Comparison of ENCODE assay signal across 20 mouse cellular contexts in genomic region chr3:102266136-102266535, GRCm38 (mm10).
DNase-seq lines count a peak whose midpoint lies in the region; ATAC-seq lines count a peak whose summit lies in the region.
"Had no signal": no experiment of that assay in that cellular context is flagged by ENCODE, and none has a peak within 500 bp of the region (broad histone marks: within the 10 kb centered on the region; RNA-seq: fewer than 3 reads in every experiment).

No protein-coding gene starts in this region.

- intact Hi-C loops in gastrocnemius, postnatal 14 days (cut with DNase I; ENCODE audit: low total_unique reads): no loop called here

- no peak overlapping the region for H3K9ac ChIP-seq in embryonic facial prominence, embryonic 14.5 days (ENCODE audit: low read depth, low read length)
- H3K9ac ChIP-seq in limb, embryonic 11.5 days (ENCODE audit: low read length): no peak overlapping the region
- no peak overlapping the region for H3K9ac ChIP-seq in hindbrain, embryonic 16.5 days (ENCODE audit: low read depth, low read length)
- H3K9ac ChIP-seq: embryonic facial prominence, embryonic 15.5 days; heart, embryonic 13.5 days; hindbrain, embryonic 15.5 days had no signal

- WGBS in embryonic facial prominence, embryonic 14.5 days: 34% methylated on average over 9 of the region's 9 CpGs
- WGBS in limb, embryonic 11.5 days: 57% methylated on average over 9 of the region's 9 CpGs
- WGBS in hindbrain, embryonic 16.5 days: 76% methylated on average over 9 of the region's 9 CpGs

- H3K4me3 ChIP-seq in embryonic facial prominence, embryonic 14.5 days (ENCODE audit: low read depth, low read length): no peak overlapping the region
- H3K4me3 ChIP-seq in limb, embryonic 11.5 days (ENCODE audit: low read depth, low read length): no peak overlapping the region
- H3K4me3 ChIP-seq in hindbrain, embryonic 16.5 days (ENCODE audit: low read length): no peak overlapping the region
- H3K4me3 ChIP-seq: embryonic facial prominence, embryonic 15.5 days; erythroblast, embryonic 14.5 days; forebrain, embryonic 10.5 days; heart, embryonic 13.5 days; hindbrain, embryonic 15.5 days had no signal

- peak; percentile 31; the same call in 1 of the 2 replicates for ATAC-seq in embryonic facial prominence, embryonic 14.5 days (ENCODE audit: low read depth)
- ATAC-seq in limb, embryonic 11.5 days (ENCODE audit: insufficient number of reproducible peaks, low FRiP score, low TSS enrichment, low read depth): no peak
- no peak for ATAC-seq in hindbrain, embryonic 16.5 days
- ATAC-seq: forebrain, embryonic 14.5 days; inflammation-experienced regulatory T-cells, adult 6 months; intestine, postnatal 0 days had no signal

- no peak overlapping the region for H3K27ac ChIP-seq in embryonic facial prominence, embryonic 14.5 days (replicated peaks; ENCODE audit: low read depth, low read length)
- H3K27ac ChIP-seq in limb, embryonic 11.5 days (replicated peaks; ENCODE audit: low read depth, low read length): no peak overlapping the region
- H3K27ac ChIP-seq in hindbrain, embryonic 16.5 days (ENCODE audit: low read depth, low read length): no peak overlapping the region
- H3K27ac ChIP-seq: embryonic facial prominence, embryonic 15.5 days; forebrain, embryonic 10.5 days; heart, embryonic 13.5 days; hindbrain, embryonic 15.5 days had no signal

- peak; percentile 11 for DNase-seq in gastrocnemius, adult 8-10 months (ENCODE audit: low spot score in 2 of 2)
- no peak for DNase-seq in gastrocnemius, postnatal 14 days
- peak; percentile 56 for DNase-seq in embryonic facial prominence, embryonic 14.5 days (ENCODE audit: low spot score)
- peak; percentile 28 for DNase-seq in limb, embryonic 11.5 days (ENCODE audit: low spot score)
- DNase-seq in spleen, postnatal 4 days (ENCODE audit: low spot score in 2 of 2): no peak
- no peak for DNase-seq in urinary bladder, postnatal 36 days (ENCODE audit: low spot score in 2 of 2)
- DNase-seq: adrenal gland, adult 2 months; adrenal gland, postnatal 25 days; cerebellum, adult 2 months; cerebellum, postnatal 10 days; heart, postnatal 36 days had no signal

- no peak overlapping the region for H3K4me2 ChIP-seq in embryonic facial prominence, embryonic 14.5 days (ENCODE audit: low read depth, low read length)
- no peak overlapping the region for H3K4me2 ChIP-seq in limb, embryonic 11.5 days (ENCODE audit: low read depth, severe bottlenecking)
- no peak overlapping the region for H3K4me2 ChIP-seq in hindbrain, embryonic 16.5 days (ENCODE audit: low read length)
- H3K4me2 ChIP-seq: embryonic facial prominence, embryonic 15.5 days; heart, embryonic 13.5 days; hindbrain, embryonic 15.5 days had no signal

- no peaks in the 10 kb centered on the region for H3K36me3 ChIP-seq in embryonic facial prominence, embryonic 14.5 days (ENCODE audit: control insufficient read depth, insufficient read depth, low read length)
- H3K36me3 ChIP-seq in limb, embryonic 11.5 days (ENCODE audit: control insufficient read depth, insufficient read depth, low read length): no peaks in the 10 kb centered on the region
- no peaks in the 10 kb centered on the region for H3K36me3 ChIP-seq in hindbrain, embryonic 16.5 days (ENCODE audit: control insufficient read depth, insufficient read depth, low read length)
- H3K36me3 ChIP-seq: embryonic facial prominence, embryonic 15.5 days; forebrain, embryonic 10.5 days; heart, embryonic 13.5 days; hindbrain, embryonic 15.5 days had no signal

- H3K27me3 ChIP-seq in embryonic facial prominence, embryonic 14.5 days (replicated peaks; ENCODE audit: control insufficient read depth, insufficient read depth, low read length): no peaks in the 10 kb centered on the region
- H3K27me3 ChIP-seq in limb, embryonic 11.5 days (ENCODE audit: control insufficient read depth, insufficient read depth, low read length): no peaks in the 10 kb centered on the region
- H3K27me3 ChIP-seq in hindbrain, embryonic 16.5 days (replicated peaks; ENCODE audit: control insufficient read depth, insufficient read depth, low read length): no peaks in the 10 kb centered on the region
- H3K27me3 ChIP-seq: embryonic facial prominence, embryonic 15.5 days; heart, embryonic 13.5 days; hindbrain, embryonic 15.5 days had no signal

- H3K9me3 ChIP-seq in embryonic facial prominence, embryonic 14.5 days (ENCODE audit: control insufficient read depth, low read length): no peaks in the 10 kb centered on the region
- H3K9me3 ChIP-seq in limb, embryonic 11.5 days (ENCODE audit: control insufficient read depth, low read length): no peaks in the 10 kb centered on the region
- H3K9me3 ChIP-seq in hindbrain, embryonic 16.5 days (ENCODE audit: control insufficient read depth, low read length): no peaks in the 10 kb centered on the region
- H3K9me3 ChIP-seq: embryonic facial prominence, embryonic 15.5 days; forebrain, embryonic 10.5 days; heart, embryonic 13.5 days; hindbrain, embryonic 15.5 days had no signal

- H3K4me1 ChIP-seq in embryonic facial prominence, embryonic 14.5 days (ENCODE audit: control insufficient read depth, insufficient read depth, low read length): peaks cover 25% of the 10 kb centered on the region; the same call in 1 of the 2 replicates
- no peaks in the 10 kb centered on the region for H3K4me1 ChIP-seq in limb, embryonic 11.5 days (ENCODE audit: control insufficient read depth, insufficient read depth, low read length)
- no peaks in the 10 kb centered on the region for H3K4me1 ChIP-seq in hindbrain, embryonic 16.5 days (ENCODE audit: control insufficient read depth, insufficient read depth, low read depth, low read length)

Comparison
In these comparisons a context has a peak if more than half of its experiments do, and no peak if none do; other contexts are left out.
1. DNase-seq: peak in gastrocnemius, adult 8-10 months (2 of 2), embryonic facial prominence, embryonic 14.5 days (single experiment) and limb, embryonic 11.5 days (single experiment); none in gastrocnemius, postnatal 14 days (single experiment), spleen, postnatal 4 days (0 of 2) and urinary bladder, postnatal 36 days (0 of 2).